Mouse (Mus musculus) forebrain, embryonic 12.5 days (tissue): ENCODE measurements around the gene P2rx6. TPM values are rescaled to one million over a fixed set of nuclear protein-coding genes. Genes with fewer than 3 reads are reported as not detected.
"Not testable (repeated sequence)": the region's sequence is repeated elsewhere in the genome, so short reads cannot be mapped to it uniquely, and the experiment has no call there.

ENCODE experiments used
- ATAC-seq: fragments of 200-750 bp; cut with Nextera tagmentation; 2 replicates; pipeline ENCODE4 v1.8.0; 2017; ENCODE audit warnings: moderate TSS enrichment; ENCODE audit not compliant: low FRiP score
- H3K27ac ChIP-seq: fragments of 300-500 bp; sonication (generic); 2 replicates; pipeline ENCODE4 v1.5.1; 2016; ENCODE audit warnings: mild to moderate bottlenecking
- H3K27me3 ChIP-seq: fragments of 300-500 bp; sonication (generic); 2 replicates; pipeline ENCODE4 v1.6.1; 2016; ENCODE audit warnings: mild to moderate bottlenecking
- H3K36me3 ChIP-seq: fragments of 300-500 bp; sonication (generic); replicated peaks from 2 replicates; pipeline ENCODE4 v1.6.1; 2016; ENCODE audit warnings: mild to moderate bottlenecking
- H3K4me1 ChIP-seq: fragments of 300-500 bp; sonication (generic); 2 replicates; pipeline ENCODE4 v1.6.1; 2016
- H3K4me2 ChIP-seq: fragments of 300-500 bp; sonication (generic); 2 replicates; pipeline ENCODE4 v1.6.1; 2016; ENCODE audit warnings: mild to moderate bottlenecking, moderate library complexity
- H3K4me3 ChIP-seq: fragments of 300-500 bp; sonication (generic); replicated peaks from 2 replicates; pipeline ENCODE4 v1.5.1; 2016; ENCODE audit warnings: mild to moderate bottlenecking
- H3K9ac ChIP-seq: fragments of 300-500 bp; sonication (generic); 2 replicates; pipeline ENCODE4 v1.6.1; 2016; ENCODE audit warnings: mild to moderate bottlenecking
- H3K9me3 ChIP-seq: fragments of 300-500 bp; sonication (generic); 2 replicates; pipeline ENCODE4 v1.6.1; 2016
- WGBS: fragments of 180-500 bp; shearing (Covaris S2); methylation state at CpG from one replicate; pipeline ENCODE4 v1.1.7; 2016; 5-methylcytosine and 5-hydroxymethylcytosine counted together
- polyA plus RNA-seq: library from polyadenylated mRNA; unstranded; fragments of >200 nt; fragmentation: Nextera tagmentation; extraction: Ambion mirVana; gene quantifications from 2 replicates; pipeline ENCODE4 v1.2.1, GENCODE M21; 2016

P2rx6 gene
- polyA plus RNA-seq, 1 experiment from 2014 or later, result 0.59 TPM

- H3K27ac ChIP-seq, result no peak overlapping the region
- WGBS, result 88% methylated on average over 2 of the region's 2 CpGs
- ATAC-seq, result no peak
- no peak overlapping the region for H3K4me3 ChIP-seq
- no peak overlapping the region for H3K4me2 ChIP-seq
- H3K9me3 ChIP-seq, result no peaks in the 10 kb centered on the region
- H3K27me3 ChIP-seq, result peaks cover 9% of the 10 kb centered on the region; the same call in 1 of the 2 replicates
- no peaks in the 10 kb centered on the region for H3K4me1 ChIP-seq
- no peak overlapping the region for H3K9ac ChIP-seq
- H3K36me3 ChIP-seq, result no peaks in the 10 kb centered on the region
Measured at GRCm38 (mm10) chr16:17542632-17543031, 19.1 kb upstream of the P2rx6 start.

GRCm38 (mm10) chr16:17552837-17553236 lies 8.8 kb upstream of the P2rx6 start:
- Histone ChIP-seq H3K4me2 (no peak overlapping the region), H3K9me3 (no peaks in the 10 kb centered on the region), H3K9ac (no peak overlapping the region), H3K27me3 (0 out of 2 replicates have a peak, but pooled peaks cover 7% of the 10 kb centered on the region), H3K36me3 (no peaks in the 10 kb centered on the region), H3K27ac (no peak overlapping the region), H3K4me1 (peaks cover 19% of the 10 kb centered on the region), H3K4me3 (no peak overlapping the region)
- WGBS, result 88% methylated on average over 7 of the region's 7 CpGs
- no peak for ATAC-seq

- ATAC-seq, result peak; percentile 73
- H3K27ac ChIP-seq, result peak overlapping the region; percentile 81
- H3K9ac ChIP-seq, result peak overlapping the region; percentile 36; the same call in 1 of the 2 replicates
- WGBS, result 7% methylated on average over 18 of the region's 18 CpGs
- H3K4me2 ChIP-seq, result peak overlapping the region; percentile 45
- H3K27me3 ChIP-seq, result 0 out of 2 replicates have a peak, but pooled peaks cover 10% of the 10 kb centered on the region
- no peaks in the 10 kb centered on the region for H3K9me3 ChIP-seq
- peaks cover 31% of the 10 kb centered on the region for H3K4me1 ChIP-seq
- H3K4me3 ChIP-seq, result peak overlapping the region; percentile 15; the same call in 1 of the 2 replicates
- H3K36me3 ChIP-seq, result no peaks in the 10 kb centered on the region
Measured at GRCm38 (mm10) chr16:17553910-17554685, 7.6 kb upstream of the P2rx6 start.

GRCm38 (mm10) chr16:17554702-17555101 lies 7.0 kb upstream of the P2rx6 start:
- WGBS, result 11% methylated on average over 4 of the region's 4 CpGs
- H3K9ac ChIP-seq, H3K36me3 ChIP-seq, H3K4me3 ChIP-seq, H3K9me3 ChIP-seq: not testable (repeated sequence)
- Histone ChIP-seq H3K4me1 (peaks cover 35% of the 10 kb centered on the region), H3K4me2 (peak overlapping the region; percentile 45), H3K27ac (peak overlapping the region; percentile 81), H3K27me3 (0 out of 2 replicates have a peak, but pooled peaks cover 14% of the 10 kb centered on the region)
- peak; percentile 54; the same call in 1 of the 2 replicates for ATAC-seq

GRCm38 (mm10) chr16:17556180-17556579 lies 5.5 kb upstream of the P2rx6 start:
- no peak overlapping the region for H3K4me3 ChIP-seq
- H3K9ac ChIP-seq, result no peak overlapping the region
- ATAC-seq, result no peak
- H3K27me3 ChIP-seq, result peaks cover 27% of the 10 kb centered on the region; the same call in 1 of the 2 replicates
- no peak overlapping the region for H3K27ac ChIP-seq
- H3K4me1 ChIP-seq, result peaks cover 50% of the 10 kb centered on the region
- no peaks in the 10 kb centered on the region for H3K36me3 ChIP-seq
- WGBS, result 90% methylated on average over 4 of the region's 4 CpGs
- H3K4me2 ChIP-seq, result no peak overlapping the region
- no peaks in the 10 kb centered on the region for H3K9me3 ChIP-seq

- H3K27ac ChIP-seq, result no peak overlapping the region
- H3K9me3 ChIP-seq, result no peaks in the 10 kb centered on the region
- H3K36me3 ChIP-seq, result no peaks in the 10 kb centered on the region
- peaks cover 57% of the 10 kb centered on the region for H3K4me1 ChIP-seq
- ATAC-seq, result no peak
- 62% methylated on average over 4 of the region's 4 CpGs for WGBS
- H3K4me3 ChIP-seq, result no peak overlapping the region
- no peak overlapping the region for H3K4me2 ChIP-seq
- H3K27me3 ChIP-seq, result peaks cover 33% of the 10 kb centered on the region
- no peak overlapping the region for H3K9ac ChIP-seq
Measured at GRCm38 (mm10) chr16:17556907-17557306, 4.8 kb upstream of the P2rx6 start.

GRCm38 (mm10) chr16:17557947-17558480 lies 3.7 kb upstream of the P2rx6 start:
- 0% methylated on average over 5 of the region's 5 CpGs for WGBS
- no peak overlapping the region for H3K4me3 ChIP-seq
- no peaks in the 10 kb centered on the region for H3K36me3 ChIP-seq
- peaks cover 43% of the 10 kb centered on the region for H3K27me3 ChIP-seq
- ATAC-seq, result no peak
- peaks cover 63% of the 10 kb centered on the region for H3K4me1 ChIP-seq
- no peaks in the 10 kb centered on the region for H3K9me3 ChIP-seq
- peak overlapping the region; percentile 25; the same call in 1 of the 2 replicates for H3K4me2 ChIP-seq
- peak overlapping the region; percentile 25; the same call in 1 of the 2 replicates for H3K27ac ChIP-seq
- no peak overlapping the region for H3K9ac ChIP-seq

GRCm38 (mm10) chr16:17558811-17559210 lies 2.9 kb upstream of the P2rx6 start:
- ATAC-seq, result no peak
- WGBS, result 0% methylated on average over 5 of the region's 5 CpGs

GRCm38 (mm10) chr16:17559396-17560027 lies 2.2 kb upstream of the P2rx6 start:
- 62% methylated on average over 9 of the region's 9 CpGs for WGBS
- Histone ChIP-seq H3K9ac (peak overlapping the region; percentile 25; the same call in 1 of the 2 replicates), H3K4me3 (no peak overlapping the region), H3K36me3 (no peaks in the 10 kb centered on the region), H3K27ac (0 out of 2 replicates have a peak overlapping the region, but pooled peaks have one; percentile 9), H3K9me3 (no peaks in the 10 kb centered on the region), H3K27me3 (peaks cover 46% of the 10 kb centered on the region), H3K4me2 (peak overlapping the region; percentile 25), H3K4me1 (peaks cover 54% of the 10 kb centered on the region)
- no peak for ATAC-seq

More at GRCm38 (mm10) chr16:17558811-17559210, 2.9 kb upstream of the P2rx6 start:
- Histone ChIP-seq H3K36me3 (no peaks in the 10 kb centered on the region), H3K9ac (peak overlapping the region; percentile 25; the same call in 1 of the 2 replicates), H3K4me1 (peaks cover 61% of the 10 kb centered on the region), H3K4me2 (peak overlapping the region; percentile 25), H3K27me3 (peaks cover 43% of the 10 kb centered on the region), H3K9me3 (no peaks in the 10 kb centered on the region), H3K27ac (0 out of 2 replicates have a peak overlapping the region, but pooled peaks have one; percentile 25), H3K4me3 (no peak overlapping the region)

- WGBS, result 2% methylated on average over 22 of the region's 22 CpGs
Measured at GRCm38 (mm10) chr16:17561128-17561750, 446 bp upstream of the P2rx6 start, which contains the start of gene Lrrc74b. Gene Lrrc74b, minus strand, starts transcription at chr16:17561247.

GRCm38 (mm10) chr16:17563580-17563979 lies 1.9 kb downstream of the P2rx6 start:
- Histone ChIP-seq H3K4me1 (peaks cover 37% of the 10 kb centered on the region), H3K9ac (no peak overlapping the region), H3K27me3 (peaks cover 39% of the 10 kb centered on the region), H3K27ac (no peak overlapping the region), H3K9me3 (no peaks in the 10 kb centered on the region), H3K4me3 (no peak overlapping the region), H3K4me2 (no peak overlapping the region), H3K36me3 (no peaks in the 10 kb centered on the region)
- 24% methylated on average over 1 of the region's 1 CpGs for WGBS
- ATAC-seq, result no peak

More at GRCm38 (mm10) chr16:17561128-17561750, 446 bp upstream of the P2rx6 start, which contains the start of gene Lrrc74b:
- Histone ChIP-seq H3K27me3 (peaks cover 49% of the 10 kb centered on the region), H3K4me3 (peak within 1 kb of the TSS; percentile 28), H3K9ac (peak within 1 kb of the TSS; percentile 21; the same call in 1 of the 2 replicates), H3K36me3 (no peaks in the 10 kb centered on the region), H3K9me3 (no peaks in the 10 kb centered on the region), H3K27ac (peak within 1 kb of the TSS; percentile 62), H3K4me2 (peak within 1 kb of the TSS; percentile 52), H3K4me1 (peaks cover 43% of the 10 kb centered on the region)
- ATAC-seq, result peak; percentile 75
